Mouse (Mus musculus): ENCODE measurements around the gene Fam169b.

GRCm38 (mm10) chr7:68286526-68287481, 13.2 kb downstream of the Fam169b start:
- TF ChIP-seq CTCF (IDR thresholded peaks at IDR 0.05; ENCODE audit: borderline replicate concordance, control insufficient read depth, extremely low read depth, insufficient read depth, low read length, poor library complexity) (no peak), POLR2A (IDR thresholded peaks at IDR 0.05; ENCODE audit: control insufficient read depth, extremely low read depth, insufficient read depth, low read length, poor library complexity) (no peak)

Data from thymus, adult 2 months (tissue).